Mouse (Mus musculus) inflammation-experienced regulatory T-cells, adult 6 months (primary cell): Measurements from ENCODE around the gene Zfp551. TPM values are rescaled to one million over a fixed set of nuclear protein-coding genes. Genes with fewer than 3 reads are reported as not detected.

ENCODE experiments used
- ATAC-seq: one replicate; pipeline ENCODE4 v1.8.0; 2017
- polyA plus RNA-seq, 3 experiments: library from polyadenylated mRNA; unstranded; fragments of 100-300 nt; shearing (Covaris generic); gene quantifications; one replicate each; pipeline ENCODE4 v1.2.1; 2017

Zfp551 gene
- polyA plus RNA-seq = 1 to 10 TPM; 2.0 to 5.9 (median 4.7) TPM

DNA sequence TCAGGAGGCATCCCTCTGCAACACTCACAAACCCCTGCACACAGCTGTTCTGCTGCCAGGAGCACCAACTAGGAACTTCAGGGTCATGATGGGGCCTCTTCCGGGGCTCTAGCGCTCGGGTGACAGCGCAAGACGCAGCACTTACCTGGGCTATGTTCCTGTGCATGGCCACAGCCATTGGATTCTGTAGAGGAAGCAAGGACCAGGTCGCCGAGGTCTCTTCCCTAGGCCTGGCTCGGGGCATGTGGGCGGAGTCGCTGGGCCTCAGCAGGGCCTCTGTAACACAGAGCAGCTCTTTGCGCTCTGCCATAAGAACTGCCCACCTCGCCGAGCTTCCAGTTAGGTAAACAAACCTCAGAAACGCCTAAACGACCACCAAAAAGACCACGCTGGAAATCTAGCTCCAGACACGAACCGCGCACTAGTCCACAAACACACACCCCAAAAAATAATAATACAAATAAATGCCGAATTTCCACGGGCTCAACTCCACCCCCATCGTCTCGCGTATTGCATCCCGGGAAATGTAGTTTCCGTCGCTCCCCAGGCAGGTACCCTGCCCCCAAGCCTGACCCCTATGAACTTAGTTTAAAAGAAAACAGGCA lies at the start of gene Zfp551:
Gene Zfp551 (minus strand): TSS at position 507 of the 605 bp plus-strand sequence.
- peak; percentile 78 for ATAC-seq

DNA sequence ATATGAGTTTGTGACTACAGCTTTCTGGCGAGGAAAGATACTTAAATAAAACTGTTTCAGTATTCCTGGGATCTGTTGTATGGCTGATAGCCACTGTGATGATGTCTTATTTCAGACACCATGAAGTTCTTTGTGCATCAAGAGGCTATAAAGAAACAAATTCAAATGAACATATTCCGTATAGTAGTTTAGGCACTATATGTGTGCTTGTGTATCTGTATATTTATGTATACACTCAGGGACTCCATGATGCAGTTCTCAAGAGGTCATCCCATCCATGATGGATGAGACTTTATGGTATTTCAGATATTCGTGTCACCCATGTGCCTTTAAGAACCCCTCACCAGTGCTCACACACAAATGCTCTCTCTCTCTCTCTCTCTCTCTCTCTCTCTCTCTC lies 304 bp upstream of the Zfp551 start:
- ATAC-seq = no peak

DNA sequence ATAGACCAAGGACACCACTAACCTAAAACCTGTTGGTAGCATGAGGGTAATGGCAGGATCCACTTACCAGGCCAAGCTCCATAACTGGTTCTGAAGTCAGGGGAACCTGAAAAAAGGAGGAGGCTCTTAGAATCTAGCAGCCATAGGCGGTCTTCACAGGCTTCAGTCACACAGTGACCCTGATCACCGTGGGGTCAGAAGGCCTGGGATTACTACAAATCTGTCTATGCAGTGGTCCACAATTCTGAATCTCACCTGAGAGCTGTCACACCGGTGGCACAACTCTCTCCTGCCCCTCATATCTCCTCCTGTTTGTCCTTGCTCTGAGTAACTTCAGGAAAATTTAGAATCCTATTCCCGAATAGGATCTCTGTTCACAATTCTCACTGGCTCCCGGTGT lies 810 bp downstream of the Zfp551 start:
- no peak for ATAC-seq

DNA sequence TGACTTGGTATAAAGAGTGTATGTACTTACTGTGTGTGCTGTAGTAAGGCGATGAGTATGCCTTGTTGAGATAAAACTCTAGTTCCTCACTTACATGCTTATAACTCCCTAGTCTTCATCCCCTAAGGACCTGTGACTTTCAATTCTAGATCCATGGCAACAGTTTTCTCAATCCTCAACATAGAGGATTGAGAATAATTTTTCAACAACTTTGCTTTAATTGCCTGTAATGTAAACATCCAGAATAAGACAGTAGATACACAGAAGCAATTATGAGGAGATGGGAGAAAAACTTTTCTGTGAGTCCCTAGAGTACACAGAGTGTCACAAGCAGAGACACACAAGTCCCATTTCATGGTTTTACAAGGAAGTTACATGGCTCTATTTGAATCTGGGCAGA lies 53.4 kb downstream of the Zfp551 start, which contains the start of gene Vmn1r84:
Gene Vmn1r84 (minus strand): TSS at position 101 of the 400 bp plus-strand sequence.
- ATAC-seq = no peak

Other genes with a start within 250 kb of the Zfp551 start
- not detected for gene Vmn1r80, start 233.5 kb downstream of the Zfp551 start, polyA plus RNA-seq
- gene Vmn1r81, start 154.5 kb downstream of the Zfp551 start, polyA plus RNA-seq = under 1 TPM in 2 of 3 experiments, not detected in 1; 0.04 to 0.07 TPM
- not detected for gene Vmn1r82, start 122.3 kb downstream of the Zfp551 start, polyA plus RNA-seq
- not detected for gene Vmn1r83, start 93.3 kb downstream of the Zfp551 start, polyA plus RNA-seq
- gene Vmn1r84, start 53.5 kb downstream of the Zfp551 start, polyA plus RNA-seq = under 1 TPM in 1 of 3 experiments, not detected in 2; 0.31 TPM
- gene Zfp606, start 55.5 kb upstream of the Zfp551 start, polyA plus RNA-seq = 1 to 10 TPM; 5.5 to 7.0 (median 6.0) TPM
- gene 2900092C05Rik, start 89.8 kb upstream of the Zfp551 start, polyA plus RNA-seq = under 1 TPM in 1 of 3 experiments, not detected in 2; 0.39 TPM
- gene Vmn2r53, start 186.0 kb upstream of the Zfp551 start, polyA plus RNA-seq = under 1 TPM in 2 of 3 experiments, not detected in 1; 0.01 to 0.07 TPM
- gene Vmn2r54, start 217.6 kb upstream of the Zfp551 start, polyA plus RNA-seq = not detected